Mouse (Mus musculus) testis, adult 2 months (tissue): Measurements from ENCODE around the gene Prex1. TPM values are rescaled to one million over a fixed set of nuclear protein-coding genes. Genes with fewer than 3 reads are reported as not detected.

Experiments
- H3K27ac ChIP-seq: fragments of 200-500 bp; 2 replicates; pipeline ENCODE4 v1.5.1; 2012; ENCODE audit warnings: low read depth, low read length; ENCODE audit not compliant: control insufficient read depth, insufficient read depth
- H3K27me3 ChIP-seq: fragments of 200-500 bp; 2 replicates; pipeline ENCODE4 v1.6.1; 2012; ENCODE audit warnings: mild to moderate bottlenecking, low read length, moderate library complexity; ENCODE audit not compliant: control insufficient read depth, insufficient read depth
- H3K36me3 ChIP-seq: fragments of 200-500 bp; 2 replicates; pipeline ENCODE4 v1.6.1; 2012; ENCODE audit warnings: mild to moderate bottlenecking, low read length; ENCODE audit not compliant: control insufficient read depth, insufficient read depth
- H3K4me1 ChIP-seq: fragments of 200-500 bp; 2 replicates; pipeline ENCODE4 v1.6.1; 2012; ENCODE audit warnings: low read length; ENCODE audit not compliant: control insufficient read depth, insufficient read depth
- H3K4me3 ChIP-seq: fragments of 200-500 bp; 2 replicates; pipeline ENCODE4 v1.5.1; 2012; ENCODE audit warnings: low read depth, mild to moderate bottlenecking, low read length, moderate library complexity, mixed read lengths; ENCODE audit not compliant: control insufficient read depth
- CTCF ChIP-seq: fragments of 200-500 bp; IDR thresholded peaks from 2 replicates; pipeline ENCODE4 v1.5.1; 2012; ENCODE audit warnings: low read depth, mild to moderate bottlenecking, inconsistent platforms, low read length, moderate library complexity; ENCODE audit not compliant: control insufficient read depth, insufficient read depth, insufficient replicate concordance
- POLR2A ChIP-seq: fragments of 200-500 bp; IDR thresholded peaks from 2 replicates; pipeline ENCODE4 v1.6.1; 2012; ENCODE audit warnings: low read depth, mild to moderate bottlenecking, inconsistent platforms, low read length, moderate library complexity; ENCODE audit not compliant: control insufficient read depth
- polyA plus RNA-seq: library from polyadenylated mRNA; depleted of rRNA; stranded (reverse); fragments of >200 nt; gene quantifications from 2 replicates; pipeline ENCODE4 v1.2.3, GENCODE M21; 2012

Gene Prex1
- polyA plus RNA-seq, 1 experiment = 13.6 TPM

- H3K27ac ChIP-seq = no peak overlapping the region
- H3K36me3 ChIP-seq = no peaks in the 10 kb centered on the region
- H3K4me3 ChIP-seq = no peak overlapping the region
- H3K27me3 ChIP-seq = no peaks in the 10 kb centered on the region
- H3K4me1 ChIP-seq = peaks cover 3% of the 10 kb centered on the region
- TF ChIP-seq CTCF = no peak
- TF ChIP-seq POLR2A = no peak
Measured at GRCm38 (mm10) chr2:166627578-166627977, 86.1 kb downstream of the Prex1 start.

GRCm38 (mm10) chr2:166625219-166625618 is 88.4 kb downstream of the Prex1 start:
- Histone ChIP-seq H3K4me3 (no peak overlapping the region), H3K4me1 (no peaks in the 10 kb centered on the region), H3K27me3 (no peaks in the 10 kb centered on the region), H3K36me3 (no peaks in the 10 kb centered on the region), H3K27ac (no peak overlapping the region)
- TF ChIP-seq POLR2A (no peak), CTCF (no peak)

GRCm38 (mm10) chr2:166623081-166623567 is 90.5 kb downstream of the Prex1 start:
- Histone ChIP-seq H3K36me3 (no peaks in the 10 kb centered on the region), H3K27me3 (no peaks in the 10 kb centered on the region), H3K4me1 (no peaks in the 10 kb centered on the region), H3K4me3 (no peak overlapping the region), H3K27ac (no peak overlapping the region)
- no peak for TF ChIP-seq CTCF

GRCm38 (mm10) chr2:166622590-166622989 is 91.0 kb downstream of the Prex1 start:
- no peak overlapping the region for H3K4me3 ChIP-seq
- no peak overlapping the region for H3K27ac ChIP-seq
- H3K27me3 ChIP-seq = no peaks in the 10 kb centered on the region
- H3K36me3 ChIP-seq = no peaks in the 10 kb centered on the region
- no peaks in the 10 kb centered on the region for H3K4me1 ChIP-seq
- TF ChIP-seq POLR2A (no peak), CTCF (no peak)

- no peak overlapping the region for H3K27ac ChIP-seq
- TF ChIP-seq POLR2A (no peak), CTCF (no peak)
Measured at GRCm38 (mm10) chr2:166622079-166622478, 91.6 kb downstream of the Prex1 start.

GRCm38 (mm10) chr2:166620529-166621466 is 92.8 kb downstream of the Prex1 start:
- Histone ChIP-seq H3K27me3 (no peaks in the 10 kb centered on the region), H3K27ac (no peak overlapping the region), H3K36me3 (no peaks in the 10 kb centered on the region), H3K4me3 (no peak overlapping the region), H3K4me1 (peaks cover 2% of the 10 kb centered on the region; the same call in 1 of the 2 replicates)
- TF ChIP-seq POLR2A (no peak), CTCF (no peak)

More at GRCm38 (mm10) chr2:166622079-166622478, 91.6 kb downstream of the Prex1 start:
- H3K4me1 ChIP-seq = no peaks in the 10 kb centered on the region
- H3K36me3 ChIP-seq = no peaks in the 10 kb centered on the region
- H3K27me3 ChIP-seq = no peaks in the 10 kb centered on the region
- no peak overlapping the region for H3K4me3 ChIP-seq

- H3K27ac ChIP-seq = no peak overlapping the region
- peaks cover 2% of the 10 kb centered on the region; the same call in 1 of the 2 replicates for H3K4me1 ChIP-seq
- no peak for TF ChIP-seq CTCF
- no peak for TF ChIP-seq POLR2A
- no peaks in the 10 kb centered on the region for H3K36me3 ChIP-seq
- H3K4me3 ChIP-seq = peak overlapping the region; percentile 27
- no peaks in the 10 kb centered on the region for H3K27me3 ChIP-seq
Measured at GRCm38 (mm10) chr2:166619906-166620490, 93.6 kb downstream of the Prex1 start.

- no peak overlapping the region for H3K27ac ChIP-seq
- TF ChIP-seq POLR2A (no peak), CTCF (no peak)
Measured at GRCm38 (mm10) chr2:166619270-166619669, 94.4 kb downstream of the Prex1 start.

More at GRCm38 (mm10) chr2:166619270-166619669, 94.4 kb downstream of the Prex1 start:
- Histone ChIP-seq H3K4me1 (peaks cover 2% of the 10 kb centered on the region; the same call in 1 of the 2 replicates), H3K4me3 (peak overlapping the region; percentile 14), H3K36me3 (no peaks in the 10 kb centered on the region), H3K27me3 (no peaks in the 10 kb centered on the region)
